Mouse (Mus musculus) kidney, postnatal 10 days (tissue): Measurements from ENCODE around the gene Cks1b.

Experiments
- DNase-seq: peaks from one replicate; pipeline ENCODE4 v3.0.0; 2021; ENCODE audit warnings: mixed read lengths

Cks1b gene

DNA sequence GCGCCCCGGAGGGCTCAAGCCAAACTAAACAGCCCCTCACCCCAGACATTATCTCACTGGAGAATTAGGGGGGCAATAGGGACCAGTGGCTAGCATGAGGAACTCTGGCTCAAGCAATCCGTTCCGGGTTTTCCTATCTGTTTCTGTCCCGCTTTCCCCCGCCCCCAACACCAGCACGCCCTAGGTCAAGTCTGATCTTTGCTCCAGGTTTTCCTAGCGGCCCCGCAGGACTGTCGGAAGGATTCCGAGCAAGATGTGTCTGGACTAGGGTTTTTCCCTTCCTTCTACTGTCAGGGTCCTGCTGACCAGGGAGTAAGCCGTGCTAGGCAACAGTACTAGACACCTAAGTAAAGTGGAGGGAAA lies 23.3 kb downstream of the Cks1b start:
- peak; percentile 92 for DNase-seq

DNA sequence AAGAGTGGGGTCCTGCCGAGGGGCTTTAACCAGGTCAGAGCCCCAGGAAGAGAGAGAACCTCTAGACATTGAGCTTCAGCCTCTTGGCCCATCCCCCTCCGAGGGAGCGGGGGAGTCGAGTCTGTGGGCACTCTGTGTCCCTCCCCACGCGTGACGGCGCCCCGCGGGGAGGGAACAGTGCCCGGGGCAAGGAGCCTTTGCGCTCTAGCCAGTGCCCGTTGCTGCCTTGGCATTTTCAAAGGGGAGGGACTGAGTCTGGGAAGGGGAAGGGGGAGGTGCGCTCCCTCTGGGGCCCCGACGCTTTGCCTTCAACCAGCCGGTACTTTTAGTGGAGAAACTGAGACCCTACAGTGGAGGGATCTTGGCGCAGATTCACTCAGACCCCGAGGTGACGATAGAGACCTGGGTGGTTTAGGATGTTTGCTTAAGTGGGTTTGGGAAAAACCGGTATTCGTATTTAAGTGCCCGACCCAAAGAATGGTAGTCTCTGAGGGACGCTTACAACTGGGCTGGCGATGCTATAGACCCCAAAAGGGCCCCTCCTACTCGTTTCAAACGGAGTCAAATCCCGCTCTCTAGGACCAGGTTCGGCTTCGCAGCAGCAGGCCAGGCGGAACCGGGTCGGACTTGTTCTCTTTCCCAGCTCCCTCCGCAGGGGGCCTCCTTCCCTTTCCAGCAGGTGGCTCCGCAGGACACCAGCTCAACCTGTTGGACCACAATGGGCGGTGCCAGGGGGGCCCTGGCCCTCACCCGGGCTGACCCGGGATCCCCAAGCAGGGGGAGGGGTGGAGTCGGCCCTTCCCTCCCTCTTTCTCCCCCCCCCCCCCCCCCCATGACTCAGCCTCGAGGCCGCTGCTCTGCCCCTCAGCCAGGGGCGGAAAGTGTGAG lies 23.9 kb downstream of the Cks1b start, which contains the start of gene Zbtb7b:
TSS of gene Zbtb7b (minus strand) at position 771 of the 888 bp plus-strand sequence.
- DNase-seq, result peak; percentile 90

DNA sequence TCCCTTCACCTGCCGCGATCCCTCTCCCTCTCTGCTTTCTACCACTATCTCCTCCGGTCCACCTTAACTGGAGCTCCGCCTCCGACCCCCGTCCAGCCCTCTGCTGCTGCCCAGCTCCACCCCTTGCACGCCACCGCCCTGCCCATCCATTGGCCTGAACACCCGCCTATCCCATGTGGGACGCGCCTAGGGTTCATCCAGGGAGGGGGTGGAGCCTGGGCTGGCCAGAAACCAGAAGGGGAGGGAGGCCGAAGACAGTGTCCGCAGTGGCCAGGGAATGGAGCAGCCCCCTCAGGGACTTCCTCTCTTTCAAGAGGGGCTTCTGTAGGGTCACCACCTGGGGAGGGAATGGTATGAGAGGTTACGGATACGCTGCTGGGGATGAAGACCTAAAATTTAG lies 24.6 kb downstream of the Cks1b start:
- peak; percentile 99 for DNase-seq

DNA sequence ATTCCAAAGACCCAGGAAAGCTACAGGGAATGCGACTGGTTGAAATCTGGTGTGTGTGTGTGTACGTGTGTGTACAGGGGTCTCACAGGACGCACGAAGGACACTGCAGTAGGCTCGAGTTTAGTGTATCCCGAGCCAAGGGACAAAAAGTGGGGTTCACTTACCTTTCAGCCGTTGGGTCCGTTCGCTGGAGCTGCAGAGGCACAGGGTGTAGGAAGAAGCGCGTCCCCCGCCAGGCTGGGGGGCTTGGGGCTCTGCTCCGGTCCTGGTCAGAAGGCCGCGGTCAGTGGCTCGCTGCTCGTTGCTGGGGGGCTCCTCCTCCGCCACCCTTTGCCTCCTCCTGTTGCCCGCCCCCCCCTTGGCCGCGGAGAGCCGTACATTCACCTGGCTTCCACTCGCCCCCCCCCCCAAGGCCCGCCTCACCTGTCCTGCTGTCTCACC lies 25.3 kb downstream of the Cks1b start:
- peak; percentile 73 for DNase-seq

DNA sequence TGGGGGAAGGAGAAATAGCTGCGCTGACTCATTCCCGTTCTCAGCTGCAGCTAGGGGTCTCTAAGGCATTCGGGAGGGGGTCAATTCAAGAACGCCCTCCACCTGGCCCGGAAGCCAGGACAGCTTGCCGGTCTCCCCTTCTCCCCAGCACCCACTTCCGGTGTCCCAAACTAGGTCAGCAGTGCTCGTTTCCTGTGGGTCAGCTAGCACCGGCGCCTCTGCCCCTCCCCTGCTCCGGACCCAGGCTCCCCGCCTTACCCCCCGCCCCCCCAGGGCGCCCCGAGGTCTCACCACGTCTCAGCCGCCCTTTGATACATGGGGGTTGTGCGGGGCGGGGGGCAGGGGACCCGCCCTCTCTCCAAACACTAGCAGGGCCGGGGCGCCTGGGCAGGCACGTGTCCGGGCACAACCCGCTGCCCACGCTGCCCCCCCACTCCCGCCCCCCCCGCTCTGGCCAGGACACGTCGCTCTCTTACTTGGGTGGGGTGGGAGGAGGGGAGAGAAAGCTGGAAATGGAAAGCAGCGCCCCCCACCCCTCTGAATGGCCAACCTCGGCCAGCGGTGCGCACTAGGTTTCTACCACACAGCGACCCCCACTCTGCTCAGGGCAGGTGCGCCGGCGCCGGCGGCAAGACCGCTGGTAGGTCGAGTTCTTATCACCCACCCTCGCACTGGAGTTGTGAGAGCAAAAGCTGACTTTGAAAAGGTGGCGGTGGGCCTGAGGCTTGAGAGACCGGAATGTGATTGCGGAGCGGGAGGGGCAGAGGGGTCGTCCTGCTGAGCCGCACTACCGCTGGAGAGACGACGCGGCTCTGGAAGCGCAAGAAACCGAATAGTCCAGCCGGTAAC lies 26.3 kb downstream of the Cks1b start:
- DNase-seq, result peak; percentile 77

DNA sequence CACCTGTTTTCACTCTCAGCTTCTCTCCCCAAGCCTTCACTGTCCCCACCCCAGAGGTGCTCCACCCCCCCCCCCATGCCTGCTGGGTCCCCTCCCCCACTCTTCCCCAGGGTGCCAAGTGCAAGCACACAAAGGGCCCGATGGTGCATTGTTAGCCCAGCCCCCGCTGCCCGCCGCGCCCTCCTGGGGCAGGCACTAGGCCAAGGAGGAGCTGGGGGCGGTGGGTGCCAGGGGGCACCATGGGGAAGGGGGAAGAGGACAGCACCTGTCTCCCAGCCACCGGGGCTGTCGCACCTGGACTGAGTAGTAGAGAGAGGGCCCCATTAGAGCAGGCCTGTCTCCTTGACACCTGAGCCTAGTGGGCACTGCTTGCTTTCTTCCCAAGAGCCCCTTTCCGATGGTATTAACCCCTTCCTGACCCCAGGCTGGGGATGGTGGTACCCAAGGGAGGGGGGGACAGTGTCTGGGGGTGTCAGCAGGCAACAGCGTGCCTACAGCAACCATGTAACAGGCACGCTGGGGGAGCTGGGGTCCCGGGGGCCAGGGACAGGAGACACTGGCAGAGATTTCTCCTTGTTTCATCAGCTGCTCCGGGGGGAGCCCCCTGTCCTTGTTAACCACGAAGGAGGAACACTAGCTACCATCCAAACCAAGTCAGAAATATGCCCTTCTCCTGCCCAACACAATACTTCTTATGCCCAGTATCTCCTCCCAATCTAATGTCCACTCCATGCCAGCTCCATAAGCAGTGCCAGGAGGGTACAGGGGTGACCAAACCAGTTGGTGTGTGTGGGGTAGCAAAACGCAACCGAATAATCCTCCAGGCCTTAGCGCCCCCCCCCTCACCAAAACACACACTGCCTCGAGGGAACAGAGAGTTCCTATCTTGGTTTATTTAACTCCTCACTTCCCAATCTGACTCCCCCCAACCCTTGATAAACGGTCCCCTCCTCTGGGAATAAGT lies 27.2 kb downstream of the Cks1b start:
- DNase-seq, result peak; percentile 56

DNA sequence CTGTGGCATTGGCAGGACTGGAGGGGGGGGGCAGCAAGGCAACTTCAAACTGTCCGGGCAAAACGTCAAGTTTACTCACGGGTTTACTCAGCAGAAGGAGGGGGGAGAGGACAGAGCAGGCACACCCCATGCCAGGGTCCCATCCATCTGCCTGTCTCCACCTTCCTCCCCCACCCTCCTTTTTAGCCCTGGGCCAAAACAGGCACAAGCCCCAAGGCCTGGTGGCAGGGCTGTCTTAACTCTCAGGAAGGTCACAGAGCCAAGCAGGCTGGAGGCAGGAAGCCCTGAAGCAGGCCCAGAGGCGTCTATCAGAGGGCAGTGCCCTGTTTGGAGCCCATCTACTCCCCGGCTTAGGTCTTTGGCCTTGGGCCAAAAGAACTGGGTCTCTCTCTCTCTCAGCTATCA lies 28.1 kb downstream of the Cks1b start:
- DNase-seq, result peak; percentile 42

DNA sequence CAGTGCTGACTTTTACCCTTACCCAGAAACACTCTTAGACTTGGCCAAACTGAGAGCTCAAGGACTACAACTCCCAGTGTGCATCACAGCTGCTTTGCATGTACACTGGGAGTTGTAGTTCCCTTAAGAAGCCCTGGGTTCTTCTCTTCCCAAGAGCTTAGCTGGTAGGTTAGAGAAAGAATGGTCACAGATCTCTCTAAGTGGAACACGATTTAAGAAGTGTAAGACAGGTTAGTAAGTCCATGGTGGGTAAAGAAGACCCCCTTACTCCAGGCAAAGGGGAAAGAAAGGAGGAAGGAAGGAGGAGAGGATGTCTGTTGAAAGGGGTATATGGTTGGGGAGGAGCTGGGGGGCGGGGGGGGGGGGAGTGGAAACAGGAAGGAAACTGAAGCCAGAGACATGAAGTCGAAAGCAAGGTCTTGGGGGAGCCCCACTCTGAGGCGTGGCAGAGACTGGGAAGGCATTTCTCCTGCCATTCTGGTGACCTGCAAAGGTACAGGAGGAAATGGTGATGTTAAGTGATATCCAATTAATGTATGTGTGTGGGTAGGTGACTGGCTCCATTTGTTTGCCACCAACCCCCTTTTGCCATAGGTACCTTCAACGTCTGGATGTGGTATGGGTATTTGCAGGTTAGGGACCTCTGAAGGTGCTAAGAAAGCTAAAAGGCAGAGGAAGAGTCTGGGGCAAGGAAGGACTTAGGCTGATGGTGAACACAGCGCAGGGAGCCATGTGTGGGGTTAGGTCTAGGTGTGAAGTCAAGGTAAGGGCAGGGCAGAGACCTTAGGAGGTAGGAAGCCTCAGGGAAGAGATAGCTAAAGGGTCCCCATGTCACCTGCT lies 29.1 kb downstream of the Cks1b start:
- DNase-seq, result peak; percentile 48

DNA sequence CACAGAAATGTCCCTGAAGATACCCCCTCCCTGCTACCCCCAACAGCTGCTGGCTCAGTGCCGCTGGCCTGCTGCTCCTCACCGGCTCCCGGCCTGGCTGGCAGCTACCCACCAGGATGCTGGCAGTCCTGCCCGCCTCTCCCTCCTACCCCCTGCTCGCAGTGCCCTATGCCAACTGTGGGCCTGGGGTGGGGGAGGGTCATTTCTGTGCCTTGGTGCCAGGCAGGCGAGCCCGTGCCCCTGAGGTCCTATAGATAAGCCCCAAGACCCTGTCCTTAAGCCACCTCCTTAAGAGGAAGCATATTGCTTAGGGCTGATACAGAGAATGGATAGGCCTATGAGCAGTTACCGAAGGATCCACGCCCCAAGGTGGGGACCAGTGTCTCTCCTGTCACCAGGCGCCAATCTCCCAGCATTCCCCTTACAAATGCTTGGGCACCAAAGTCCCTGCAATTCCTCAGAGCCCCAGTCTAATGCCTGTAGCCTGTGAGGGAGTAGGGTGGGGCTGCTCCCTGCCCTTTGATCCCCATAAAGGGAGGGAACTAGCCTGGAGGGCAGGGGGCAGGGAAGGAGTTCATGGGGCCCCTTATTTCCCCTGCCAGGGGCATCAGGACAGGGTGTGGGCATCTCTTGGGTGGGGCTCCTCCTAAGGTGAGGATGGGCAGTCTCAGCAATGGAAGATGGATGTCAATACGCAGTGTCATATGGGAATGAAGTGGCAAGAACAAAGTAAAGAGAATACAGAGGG lies 29.9 kb downstream of the Cks1b start:
- DNase-seq, result peak; percentile 63

DNA sequence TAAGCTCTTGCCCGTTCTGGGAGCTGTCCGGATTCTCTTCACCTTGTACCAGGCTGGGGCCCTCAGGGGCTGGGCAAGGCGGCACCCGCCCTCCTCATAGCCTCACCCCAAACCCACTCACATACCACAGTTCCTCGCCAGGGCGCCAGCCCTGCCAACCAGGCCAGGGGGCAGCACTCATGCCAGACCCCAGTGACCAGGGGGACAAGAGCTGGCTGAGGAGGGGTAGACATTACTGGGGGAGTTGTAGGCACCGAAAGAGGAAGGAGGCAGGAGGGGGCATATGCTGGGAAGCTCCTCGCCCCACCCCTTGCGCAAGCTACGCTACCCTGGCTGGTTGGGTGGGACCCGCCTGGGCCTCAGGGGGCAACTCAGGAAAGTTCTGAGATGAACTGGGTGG lies 30.6 kb downstream of the Cks1b start:
- DNase-seq, result no peak

DNA sequence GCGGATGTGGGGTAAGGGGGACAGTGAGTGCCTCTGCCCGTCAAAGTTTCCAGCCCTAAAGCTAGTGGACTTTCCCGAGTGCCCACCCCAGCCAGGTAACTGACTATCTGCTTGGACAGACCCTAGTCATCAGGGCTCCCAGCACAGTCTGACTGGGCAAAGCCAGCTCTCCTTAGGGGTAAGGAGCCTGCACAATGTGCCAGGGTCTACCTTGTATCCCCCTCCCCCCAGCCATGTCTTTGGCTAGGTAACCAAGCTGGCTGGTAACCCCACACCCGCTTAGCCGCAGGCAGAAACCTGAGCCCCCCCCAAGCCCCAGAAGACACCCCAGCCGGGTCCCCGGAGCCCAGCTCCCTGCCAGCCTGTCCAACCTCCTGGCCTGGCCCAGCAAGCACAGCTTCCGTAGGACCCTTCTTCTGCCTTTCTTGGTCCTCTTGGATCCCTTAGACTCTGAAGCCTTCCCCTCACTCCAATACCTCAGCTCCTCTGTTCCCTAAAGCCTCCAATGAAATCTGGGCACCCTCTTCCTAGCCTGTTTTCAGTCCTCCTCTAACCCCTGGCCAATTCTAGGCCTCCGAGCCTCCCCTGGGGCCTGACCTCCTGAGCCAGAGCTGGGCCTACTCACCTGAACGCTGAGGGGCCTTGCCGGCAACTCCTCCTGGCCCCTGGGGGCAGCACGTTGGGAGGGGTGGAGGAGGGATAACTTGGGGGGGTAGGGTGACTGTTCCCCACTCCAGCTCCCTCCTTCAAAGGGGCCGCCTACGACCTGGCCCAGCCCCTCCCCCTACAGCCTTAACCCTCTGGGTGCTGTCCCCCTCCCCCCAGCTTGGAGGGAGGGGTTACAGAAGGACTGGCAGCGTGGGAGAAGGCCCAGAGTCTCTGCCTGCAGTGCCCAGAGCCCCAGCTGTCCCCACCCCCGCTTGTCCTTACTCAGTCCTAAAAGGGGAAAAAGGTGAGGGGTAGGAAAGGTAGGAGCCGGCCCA lies 31.5 kb downstream of the Cks1b start:
- DNase-seq, result no peak

DNA sequence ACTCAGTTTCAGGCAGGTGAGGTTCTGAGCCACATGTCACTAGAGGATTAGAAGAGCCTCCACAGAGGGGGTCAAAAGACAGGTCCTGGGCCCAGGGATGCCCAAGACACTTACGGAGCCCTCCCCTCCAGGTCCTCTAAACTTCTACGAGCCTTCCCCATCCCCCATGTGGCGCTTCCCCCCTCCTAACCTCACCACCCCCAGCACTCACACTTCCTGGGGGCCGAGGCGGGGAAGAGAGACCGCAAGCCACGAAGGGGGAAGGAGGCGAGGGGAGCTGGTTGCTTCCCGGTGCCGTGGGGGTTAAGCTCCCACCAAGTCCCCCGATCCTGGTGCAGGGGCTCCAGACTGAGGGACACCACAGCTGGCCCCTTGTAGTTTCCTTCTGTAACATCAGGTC lies 32.7 kb downstream of the Cks1b start:
- DNase-seq, result no peak

DNA sequence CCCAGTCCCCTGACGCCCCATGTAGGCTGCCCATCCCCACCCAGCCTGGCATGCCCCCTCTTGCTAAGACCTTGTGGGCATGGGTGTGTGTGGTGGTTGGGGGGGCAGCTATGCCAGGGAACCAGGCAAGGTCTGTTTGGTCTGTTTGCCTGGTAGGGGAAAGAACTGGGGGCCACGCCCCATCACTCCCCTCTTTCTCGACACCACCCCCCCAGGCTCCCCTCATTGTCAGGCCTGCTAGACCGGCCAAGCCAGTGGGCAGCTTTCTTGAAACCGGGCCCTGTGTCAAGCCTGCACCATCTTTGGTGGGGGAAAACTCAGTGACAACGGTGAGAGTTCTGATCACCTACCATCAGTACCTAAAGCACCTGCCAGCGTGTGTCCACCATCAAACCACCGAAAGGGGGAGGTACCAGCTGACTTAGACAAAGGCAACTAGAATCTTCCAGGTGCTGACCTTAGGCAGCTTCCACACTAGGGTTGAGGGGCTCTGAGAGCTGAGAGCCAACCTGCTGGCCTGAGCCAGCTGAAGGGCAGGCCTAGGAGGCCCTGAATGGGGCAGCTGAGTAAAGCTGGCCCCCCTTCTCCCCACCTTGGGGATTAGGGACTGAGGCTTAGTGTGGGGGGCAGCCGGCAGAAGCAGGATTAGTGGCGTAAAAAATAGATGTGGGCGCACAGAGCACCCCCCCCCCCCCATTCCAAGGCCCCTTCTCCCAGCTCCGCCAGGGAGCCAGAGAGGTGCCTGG lies 33.7 kb downstream of the Cks1b start:
- DNase-seq, result no peak

DNA sequence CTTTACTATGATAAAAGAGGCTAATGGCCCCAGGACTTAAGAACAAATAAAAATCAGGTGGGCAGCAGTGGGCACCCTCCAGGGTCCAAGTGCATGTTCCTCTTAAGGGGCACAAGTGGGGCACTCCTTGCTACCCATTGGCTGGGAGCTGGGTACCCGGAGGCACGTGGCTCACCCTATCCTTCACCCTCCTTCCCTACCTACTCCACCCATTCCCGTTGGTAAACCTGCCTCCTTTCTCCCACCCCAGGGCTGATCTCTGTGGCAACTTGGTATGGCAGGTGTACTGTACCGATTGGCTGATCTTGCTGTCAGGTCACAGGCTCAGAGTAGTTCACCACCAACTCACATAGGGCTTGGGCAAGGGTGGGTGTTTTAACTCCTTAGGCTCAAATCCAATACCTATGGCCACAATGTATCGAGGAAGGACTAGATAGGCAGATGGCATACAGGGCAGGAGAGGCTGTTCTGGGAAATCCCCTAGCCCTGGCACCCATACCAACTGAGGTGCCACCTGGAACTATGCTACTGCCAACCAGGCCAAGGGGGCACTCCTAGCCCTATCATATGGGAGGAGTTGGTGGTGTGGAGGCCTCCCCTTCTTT lies 34.4 kb downstream of the Cks1b start:
- no peak for DNase-seq

DNA sequence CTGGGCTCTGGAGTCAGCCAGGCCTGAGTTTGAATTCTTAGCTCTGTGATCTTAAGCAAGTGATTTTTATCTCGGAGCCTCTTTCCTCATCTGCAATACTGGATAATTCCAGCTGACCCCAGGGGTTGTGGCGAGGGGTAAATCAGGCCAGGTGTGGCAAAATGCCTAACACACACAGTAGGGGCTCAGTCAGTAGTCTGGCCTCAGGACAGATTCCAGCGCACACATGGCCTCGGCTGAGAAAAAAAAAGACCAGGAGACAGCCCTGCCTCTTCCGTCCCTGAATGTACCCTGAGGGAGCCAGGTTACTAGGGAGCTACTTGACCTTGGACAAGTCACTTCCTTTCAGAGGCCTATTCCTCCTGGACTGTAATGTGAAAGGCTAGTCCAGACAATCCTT lies 35.2 kb downstream of the Cks1b start:
- no peak for DNase-seq

DNA sequence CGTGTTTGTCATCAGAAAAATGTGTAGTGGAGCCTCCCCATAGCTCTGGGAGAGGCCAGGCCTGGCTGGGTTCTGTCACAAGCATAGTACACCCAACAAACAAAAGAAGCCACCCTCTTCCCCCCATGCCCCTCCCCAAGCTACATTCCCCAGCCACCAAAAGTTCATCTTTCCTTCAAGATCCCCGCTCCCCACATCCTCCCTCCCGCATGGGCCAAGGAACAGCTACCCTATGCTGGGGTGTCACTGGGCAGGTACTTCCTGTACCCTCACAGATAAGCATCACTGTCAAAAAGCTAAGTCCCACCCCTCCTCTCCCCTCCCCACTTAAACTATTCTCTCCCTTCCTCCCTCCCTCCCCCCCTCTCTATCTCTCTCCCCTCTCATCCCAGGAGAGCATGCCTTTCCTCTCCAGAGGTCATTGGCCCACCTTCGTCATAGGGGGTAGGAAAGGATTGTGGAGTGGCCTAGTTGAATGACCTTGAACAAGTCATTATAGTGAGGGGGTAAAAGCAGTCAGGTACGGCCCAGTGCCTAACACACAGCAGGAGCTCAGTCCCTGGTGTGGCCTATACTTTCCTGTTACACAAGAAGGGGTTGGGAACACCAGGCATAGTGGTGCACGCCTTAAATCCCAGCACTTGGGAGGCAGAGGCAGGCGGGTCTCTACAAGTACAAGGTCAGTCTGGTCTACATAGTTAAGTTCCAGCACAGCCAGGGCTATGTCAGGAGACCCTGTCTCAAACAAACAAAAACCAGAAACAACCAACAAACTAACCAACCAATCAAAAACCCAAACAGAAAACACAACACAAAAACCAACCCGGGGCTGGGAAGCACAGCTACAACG lies 35.9 kb downstream of the Cks1b start:
- DNase-seq, result no peak

DNA sequence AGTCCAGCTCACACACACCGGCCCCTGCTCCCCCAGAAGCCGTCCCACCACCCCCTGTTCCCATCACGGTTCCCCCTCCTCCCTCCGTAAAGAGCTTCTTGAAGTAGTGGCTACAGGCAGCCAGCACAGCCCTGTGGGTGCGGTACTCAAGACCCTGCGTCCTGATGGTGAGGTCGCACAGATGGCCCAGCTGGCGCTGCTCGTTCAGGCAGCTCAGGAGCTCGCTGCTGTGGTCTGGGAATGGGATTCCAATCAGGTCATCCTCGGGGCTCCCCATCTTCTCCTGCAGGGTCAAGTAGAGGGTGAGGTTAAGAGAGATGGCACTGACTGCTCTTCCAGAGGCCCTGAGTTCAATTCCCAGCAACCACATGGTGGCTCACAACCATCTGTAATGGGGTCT lies 37.0 kb downstream of the Cks1b start:
- DNase-seq, result no peak
